Mouse (Mus musculus) myocyte (in vitro differentiated cells): ENCODE results near the gene Pitpna. TPM values are rescaled to one million over a fixed set of nuclear protein-coding genes. Genes with fewer than 3 reads are reported as not detected.
A peak's percentile ranks its signal among the peaks of the same experiment; 100 is the strongest.

ENCODE experiments used
- H3K27me3 ChIP-seq: one replicate; pipeline ENCODE4 v1.6.1; 2011; ENCODE audit not compliant: control insufficient read depth, insufficient read depth, insufficient read length
- H3K36me3 ChIP-seq: one replicate; pipeline ENCODE4 v1.6.1; 2011; ENCODE audit not compliant: control insufficient read depth, insufficient read depth
- H3K4me2 ChIP-seq: one replicate; pipeline ENCODE4 v1.6.1; 2011; ENCODE audit warnings: low read depth, control low read depth
- H3K4me3 ChIP-seq: one replicate; pipeline ENCODE4 v1.5.1; 2011; ENCODE audit warnings: mild to moderate bottlenecking, control low read depth, moderate library complexity
- H3K79me2 ChIP-seq: one replicate; pipeline ENCODE4 v1.6.1; 2011; ENCODE audit not compliant: control insufficient read depth, insufficient read depth
- H3ac ChIP-seq: one replicate; pipeline ENCODE4 v1.6.1; 2011; ENCODE audit not compliant: control insufficient read depth, insufficient read length
- CEBPB ChIP-seq: IDR thresholded peaks from 2 replicates; pipeline ENCODE4 v1.6.1; 2011; ENCODE audit warnings: mild to moderate bottlenecking, moderate library complexity; ENCODE audit not compliant: poor library complexity, insufficient read depth, severe bottlenecking
- E2F4 ChIP-seq: IDR thresholded peaks from one replicate; pipeline ENCODE4 v1.6.1; 2011; ENCODE audit warnings: mild to moderate bottlenecking, control low read depth, moderate library complexity; ENCODE audit not compliant: insufficient read depth
- MAX ChIP-seq: IDR thresholded peaks from one replicate; pipeline ENCODE4 v1.6.1; 2011; ENCODE audit warnings: low read depth, mild to moderate bottlenecking, control low read depth
- MYOD1 ChIP-seq, 3 experiments: IDR thresholded peaks; one replicate each; pipeline ENCODE4 v1.6.1; 2011; ENCODE audit warnings: control low read depth in 2 of 3, low read depth in 2 of 3, mild to moderate bottlenecking in 2 of 3, moderate library complexity in 1 of 3; ENCODE audit not compliant: insufficient read length in 2 of 3, control insufficient read depth in 1 of 3
- MYOG ChIP-seq, 3 experiments: IDR thresholded peaks; one replicate each; pipeline ENCODE4 v1.6.1; 2011; ENCODE audit warnings: control low read depth in 2 of 3, low read depth in 2 of 3, mild to moderate bottlenecking in 2 of 3; ENCODE audit not compliant: insufficient read length in 2 of 3, control insufficient read depth in 1 of 3, insufficient read depth in 1 of 3
- POLR2A ChIP-seq: IDR thresholded peaks from one replicate; pipeline ENCODE4 v1.6.1; 2011; ENCODE audit warnings: low read depth, mild to moderate bottlenecking, control low read depth, moderate library complexity; ENCODE audit not compliant: insufficient read length
- POLR2AphosphoS2 ChIP-seq: IDR thresholded peaks from one replicate; pipeline ENCODE4 v1.6.1; 2011; ENCODE audit warnings: low read depth, control low read depth; ENCODE audit not compliant: insufficient read length
- REST ChIP-seq: IDR thresholded peaks from one replicate; pipeline ENCODE4 v1.6.1; 2011; ENCODE audit warnings: mild to moderate bottlenecking, control low read depth, moderate library complexity; ENCODE audit not compliant: insufficient read depth, insufficient read length
- SRF ChIP-seq: IDR thresholded peaks from one replicate; pipeline ENCODE4 v1.6.1; 2011; ENCODE audit warnings: low read depth; ENCODE audit not compliant: control insufficient read depth, insufficient read length
- TCF12 ChIP-seq: IDR thresholded peaks from one replicate; pipeline ENCODE4 v1.6.1; 2011; ENCODE audit warnings: mild to moderate bottlenecking, control low read depth; ENCODE audit not compliant: poor library complexity, insufficient read depth, severe bottlenecking
- TCF3 ChIP-seq: IDR thresholded peaks from one replicate; pipeline ENCODE4 v1.6.1; 2011; ENCODE audit warnings: low read depth, control low read depth; ENCODE audit not compliant: insufficient read length
- USF1 ChIP-seq: IDR thresholded peaks from one replicate; pipeline ENCODE4 v1.6.1; 2011; ENCODE audit warnings: low read depth, mild to moderate bottlenecking, control low read depth, moderate library complexity
- polyA plus RNA-seq: library from polyadenylated mRNA; unstranded; fragments of >200 nt; fragmentation: generic; extraction: Trizol; gene quantifications from one replicate; pipeline ENCODE4 v1.2.1, GENCODE M21; 2012; ENCODE audit warnings: missing spikeins

Gene Pitpna
- polyA plus RNA-seq, 1 experiment: 125 TPM

DNA sequence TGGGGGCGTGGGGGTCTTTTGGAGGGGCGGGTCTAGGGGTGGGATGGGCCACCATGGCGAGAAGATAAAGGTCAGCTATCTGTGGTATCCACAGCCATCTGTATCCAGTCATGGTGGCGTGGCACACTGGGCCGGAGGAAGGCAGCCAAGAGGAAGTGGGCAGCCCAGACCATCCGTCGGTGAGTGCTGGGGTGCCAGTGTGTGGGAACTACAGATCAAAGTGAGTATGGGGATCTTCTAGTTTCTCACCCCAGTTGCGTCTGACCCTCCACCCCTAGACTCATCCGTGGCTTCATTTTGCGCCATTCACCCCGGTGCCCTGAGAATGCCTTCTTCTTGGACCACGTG, 81.9 kb downstream of the Pitpna start:
- Histone ChIP-seq H3ac (no peak overlapping the region), H3K27me3 (no peaks in the 10 kb centered on the region), H3K4me3 (no peak overlapping the region), H3K36me3 (peaks cover 61% of the 10 kb centered on the region), H3K79me2 (no peaks in the 10 kb centered on the region), H3K4me2 (no peak overlapping the region)
- TF ChIP-seq USF1: no peak
- no peak for TF ChIP-seq TCF12
- TF ChIP-seq MYOD1 (IDR thresholded peaks at IDR 0.05; ENCODE audit: control insufficient read depth in 1 of 3, insufficient read length in 2 of 3, low read depth in 2 of 3): no peak
- no peak for TF ChIP-seq E2F4
- no peak for TF ChIP-seq POLR2AphosphoS2
- TF ChIP-seq CEBPB: no peak
- TF ChIP-seq MYOG (IDR thresholded peaks at IDR 0.05; ENCODE audit: control insufficient read depth in 1 of 3, insufficient read depth in 1 of 3, insufficient read length in 2 of 3, low read depth in 2 of 3): no peak
- TF ChIP-seq MAX: no peak
- TF ChIP-seq REST: no peak

DNA sequence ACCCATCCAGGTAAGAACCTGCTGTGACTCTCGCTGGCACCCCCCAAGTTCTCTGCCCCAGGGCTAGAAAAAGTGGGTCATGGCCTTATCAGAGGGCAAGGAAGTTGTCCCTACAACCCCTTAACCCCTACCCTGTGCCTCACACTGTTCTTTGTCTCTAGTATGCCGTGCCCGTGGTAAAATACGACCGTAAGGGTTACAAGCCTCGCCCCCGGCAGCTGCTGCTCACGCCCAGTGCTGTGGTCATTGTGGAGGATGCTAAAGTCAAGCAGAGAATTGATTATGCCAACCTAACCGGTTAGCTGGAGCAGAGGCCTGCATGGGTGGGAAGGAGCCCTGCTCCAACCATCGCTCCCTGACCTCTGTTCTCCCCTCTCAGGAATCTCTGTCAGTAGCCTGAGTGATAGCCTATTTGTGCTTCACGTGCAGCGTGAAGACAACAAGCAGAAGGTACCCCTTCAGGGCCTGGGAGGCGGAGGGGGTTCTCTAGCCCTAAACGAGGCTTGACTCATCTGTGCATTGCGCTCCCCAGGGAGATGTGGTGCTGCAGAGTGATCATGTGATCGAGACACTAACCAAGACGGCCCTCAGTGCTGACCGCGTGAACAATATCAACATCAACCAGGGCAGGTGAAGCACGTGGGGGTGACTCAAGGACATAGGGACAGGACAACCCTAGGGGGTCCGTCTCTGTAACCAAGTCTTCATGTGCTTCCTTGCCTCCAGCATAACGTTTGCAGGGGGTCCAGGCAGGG, 83.7 kb downstream of the Pitpna start:
- TF ChIP-seq MYOD1 (IDR thresholded peaks at IDR 0.05; ENCODE audit: control insufficient read depth in 1 of 3, insufficient read length in 2 of 3, low read depth in 2 of 3): peak in 1 of 3 experiments; percentile 48
- no peak for TF ChIP-seq TCF12
- TF ChIP-seq MYOG (IDR thresholded peaks at IDR 0.05; ENCODE audit: control insufficient read depth in 1 of 3, insufficient read depth in 1 of 3, insufficient read length in 2 of 3, low read depth in 2 of 3): peak in 2 of 3 experiments; percentile 65 to 77
- H3K79me2 ChIP-seq: no peaks in the 10 kb centered on the region
- H3K4me3 ChIP-seq: no peak overlapping the region
- H3K4me2 ChIP-seq: no peak overlapping the region
- H3K27me3 ChIP-seq: no peaks in the 10 kb centered on the region
- H3K36me3 ChIP-seq: peaks cover 47% of the 10 kb centered on the region
- no peak overlapping the region for H3ac ChIP-seq

DNA sequence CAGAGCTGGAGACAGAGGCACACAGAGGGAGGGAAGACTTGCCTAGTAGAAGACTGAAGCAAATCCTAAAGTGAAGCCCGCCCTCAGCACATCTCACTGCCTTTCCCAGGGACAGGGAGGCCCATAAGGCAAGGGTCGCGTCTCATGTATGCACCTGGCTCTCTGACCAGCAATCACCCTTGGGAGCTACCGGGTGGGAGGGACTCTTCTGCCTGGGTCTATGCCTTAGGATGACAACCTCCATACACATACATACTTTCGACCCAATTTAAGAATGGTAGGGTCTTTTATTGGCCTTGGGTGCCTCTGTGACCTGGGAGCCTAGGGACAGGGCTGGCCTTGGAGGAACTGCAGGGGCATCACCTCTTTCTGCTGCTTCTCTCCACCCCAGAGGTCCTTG, 85.5 kb downstream of the Pitpna start:
- no peak for TF ChIP-seq CEBPB
- TF ChIP-seq TCF12: no peak
- TF ChIP-seq USF1: no peak
- TF ChIP-seq POLR2A: no peak
- no peak for TF ChIP-seq E2F4
- no peak for TF ChIP-seq MAX
- TF ChIP-seq MYOD1 (IDR thresholded peaks at IDR 0.05; ENCODE audit: control insufficient read depth in 1 of 3, insufficient read length in 2 of 3, low read depth in 2 of 3): no peak
- no peak for TF ChIP-seq POLR2AphosphoS2
- TF ChIP-seq REST: no peak
- TF ChIP-seq TCF3: no peak
- H3K4me2 ChIP-seq: no peak overlapping the region
- no peaks in the 10 kb centered on the region for H3K79me2 ChIP-seq
- H3K4me3 ChIP-seq: no peak overlapping the region
- no peaks in the 10 kb centered on the region for H3K27me3 ChIP-seq
- no peak overlapping the region for H3ac ChIP-seq
- H3K36me3 ChIP-seq: peaks cover 34% of the 10 kb centered on the region

DNA sequence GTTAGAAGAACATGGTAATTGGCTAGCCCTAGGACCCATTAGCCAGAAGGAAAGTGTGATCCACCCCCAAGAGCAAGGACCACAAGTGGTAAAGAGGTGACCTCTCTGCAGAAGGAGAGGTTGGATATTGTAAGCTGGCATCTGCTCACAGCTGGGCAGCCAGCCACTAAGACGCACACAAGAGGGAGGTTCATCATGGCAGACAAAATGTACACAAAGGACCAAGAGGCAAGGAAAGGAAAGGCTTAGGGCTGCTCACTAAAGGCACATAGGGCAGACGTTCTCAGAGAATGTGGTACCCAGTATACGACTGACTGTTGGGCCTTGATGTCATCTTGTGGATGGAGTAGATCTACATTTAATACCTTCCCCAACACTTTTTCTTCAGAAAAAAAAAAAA, 87.0 kb downstream of the Pitpna start:
- TF ChIP-seq USF1 (no peak), SRF (no peak), CEBPB (no peak), MYOD1 (IDR thresholded peaks at IDR 0.05; ENCODE audit: control insufficient read depth in 1 of 3, insufficient read length in 2 of 3, low read depth in 2 of 3) (no peak), MYOG (IDR thresholded peaks at IDR 0.05; ENCODE audit: control insufficient read depth in 1 of 3, insufficient read depth in 1 of 3, insufficient read length in 2 of 3, low read depth in 2 of 3) (no peak), POLR2AphosphoS2 (peak; percentile 87)
- Histone ChIP-seq H3K4me2 (no peak overlapping the region), H3K36me3 (peaks cover 27% of the 10 kb centered on the region), H3K79me2 (peaks cover 6% of the 10 kb centered on the region), H3K4me3 (no peak overlapping the region), H3ac (no peak overlapping the region), H3K27me3 (no peaks in the 10 kb centered on the region)

DNA sequence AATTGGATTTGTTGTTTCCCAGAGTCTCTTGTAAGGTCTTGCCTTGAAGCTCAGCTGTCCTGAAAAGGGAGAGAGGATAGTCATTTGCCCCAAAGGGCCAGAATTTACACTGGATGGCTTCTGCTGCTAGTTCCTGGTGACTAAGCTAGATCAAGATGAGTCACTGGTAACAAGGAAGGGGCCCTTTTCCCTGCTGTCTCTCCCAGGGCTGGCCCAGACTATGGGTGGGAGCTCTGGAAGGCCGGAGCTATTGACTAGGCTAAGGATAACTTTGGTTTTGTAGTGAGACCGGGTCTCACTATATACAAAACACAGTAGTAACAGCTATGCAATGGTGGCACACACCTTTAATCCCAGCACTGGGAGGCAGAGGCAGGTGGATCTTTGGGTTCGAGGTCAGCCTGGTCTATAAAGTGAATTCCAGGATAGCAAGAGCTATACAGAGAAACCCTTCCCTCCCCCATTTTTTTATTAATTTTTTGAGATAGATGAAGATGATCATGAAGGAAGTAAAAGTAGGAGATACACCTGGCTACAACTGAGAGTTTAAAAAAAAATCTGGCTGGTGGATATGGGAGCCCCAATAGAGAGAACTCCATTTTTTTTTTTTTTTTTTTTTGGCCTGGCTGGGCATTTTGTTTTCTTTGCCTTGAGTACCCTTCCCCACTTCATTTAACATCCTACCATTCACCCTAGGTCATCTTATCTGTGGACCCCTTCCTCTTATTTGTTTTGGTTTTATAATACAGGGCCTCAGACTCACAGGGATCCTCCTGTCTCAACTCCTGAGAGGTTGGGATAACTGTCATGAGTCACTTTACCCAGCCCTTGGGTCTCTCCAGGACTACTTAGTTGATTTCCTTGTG, 90.2 kb downstream of the Pitpna start:
- peaks cover 8% of the 10 kb centered on the region for H3K36me3 ChIP-seq
- peak overlapping the region; percentile 77 for H3K4me2 ChIP-seq
- H3ac ChIP-seq: no peak overlapping the region
- H3K4me3 ChIP-seq: peak overlapping the region; percentile 78
- no peak for TF ChIP-seq TCF3
- TF ChIP-seq REST: no peak
- TF ChIP-seq USF1: no peak
- TF ChIP-seq CEBPB: no peak
- TF ChIP-seq POLR2A: no peak
- peaks cover 38% of the 10 kb centered on the region for H3K79me2 ChIP-seq
- no peaks in the 10 kb centered on the region for H3K27me3 ChIP-seq

Other genes with a start within 250 kb of the Pitpna start
- 63.4 TPM for gene Rpa1, start 239.8 kb upstream of the Pitpna start, polyA plus RNA-seq
- gene Smyd4, start 239.7 kb upstream of the Pitpna start, polyA plus RNA-seq: 6.9 TPM
- 911 TPM for gene Serpinf1, start 165.4 kb upstream of the Pitpna start, polyA plus RNA-seq
- gene Serpinf2, start 148.5 kb upstream of the Pitpna start, polyA plus RNA-seq: 0.06 TPM
- gene Wdr81, start 133.4 kb upstream of the Pitpna start, polyA plus RNA-seq: 17.3 TPM
- gene Tlcd2, start 126.4 kb upstream of the Pitpna start, polyA plus RNA-seq: 2.9 TPM
- gene Prpf8, start 101.3 kb upstream of the Pitpna start, polyA plus RNA-seq: 93.0 TPM
- 4.6 TPM for gene Rilp, start 78.0 kb upstream of the Pitpna start, polyA plus RNA-seq
- 0.06 TPM for gene Scarf1, start 74.6 kb upstream of the Pitpna start, polyA plus RNA-seq
- gene Slc43a2, start 56.4 kb upstream of the Pitpna start, polyA plus RNA-seq: 15.9 TPM
- 20.7 TPM for gene Inpp5k, start 42.9 kb downstream of the Pitpna start, polyA plus RNA-seq
- gene Myo1c, start 62.4 kb downstream of the Pitpna start, polyA plus RNA-seq: 177 TPM
- 34.5 TPM for gene Crk, start 91.2 kb downstream of the Pitpna start, polyA plus RNA-seq
- 612 TPM for gene Ywhae, start 144.8 kb downstream of the Pitpna start, polyA plus RNA-seq
- gene Doc2b, start 208.0 kb downstream of the Pitpna start, polyA plus RNA-seq: 0.10 TPM